In genomic region chr6:131340082-131340481, GRCm38 (mm10) we compare ENCODE assay signal across 18 mouse cellular contexts. TPM values are rescaled to one million over a fixed set of nuclear protein-coding genes. Genes with fewer than 3 reads are reported as not detected.
"Had no signal": no experiment of that assay in that cellular context is flagged by ENCODE, and none has a peak within 500 bp of the region (broad histone marks: within the 10 kb centered on the region; RNA-seq: fewer than 3 reads in every experiment).

No protein-coding gene starts in this region.

- ATAC-seq: midbrain, embryonic 15.5 days had no signal

- H3K27ac ChIP-seq: layer of hippocampus, adult 2 months; left cerebral cortex, adult 2 months; liver, embryonic 13.5 days; midbrain, embryonic 12.5 days; midbrain, embryonic 15.5 days; neural tube, embryonic 13.5 days; stomach, postnatal 0 days had no signal

- H3K36me3 ChIP-seq: liver, embryonic 13.5 days; midbrain, embryonic 12.5 days; midbrain, embryonic 15.5 days; neural tube, embryonic 13.5 days had no signal

- H3K9me3 ChIP-seq: liver, embryonic 13.5 days; midbrain, embryonic 12.5 days; midbrain, embryonic 15.5 days; neural tube, embryonic 13.5 days had no signal

- H3K27me3 ChIP-seq: liver, embryonic 13.5 days; midbrain, embryonic 12.5 days; midbrain, embryonic 15.5 days; neural tube, embryonic 13.5 days had no signal

- H3K4me3 ChIP-seq: layer of hippocampus, adult 2 months; left cerebral cortex, adult 2 months; liver, embryonic 13.5 days; midbrain, embryonic 12.5 days; midbrain, embryonic 15.5 days; neural tube, embryonic 13.5 days had no signal

- DNase-seq: kidney, adult 9 months; kidney, postnatal 25 days; layer of hippocampus, postnatal 36 days; liver, embryonic 13.5 days; lung, adult 2 months; lung, postnatal 14 days; lung, postnatal 4 days; retina, postnatal 1 day; thymus, adult 2 months; thymus, postnatal 14 days; thymus, postnatal 4 days had no signal

- H3K9ac ChIP-seq: liver, embryonic 13.5 days; midbrain, embryonic 12.5 days; midbrain, embryonic 15.5 days; neural tube, embryonic 13.5 days had no signal

- H3K4me2 ChIP-seq: liver, embryonic 13.5 days; midbrain, embryonic 12.5 days; midbrain, embryonic 15.5 days; neural tube, embryonic 13.5 days had no signal

- H3K4me1 ChIP-seq: liver, embryonic 13.5 days; midbrain, embryonic 12.5 days; midbrain, embryonic 15.5 days; neural tube, embryonic 13.5 days had no signal

RNA-seq across cellular contexts. Expression of gene Styk1, which starts 13.3 kb away (rescaled TPM):
- total RNA-seq: liver, adult 2 months had no signal
- polyA plus RNA-seq: liver, adult 2 months had no signal
